Mouse (Mus musculus): ENCODE results near the gene Tmem198b. TPM values are rescaled to one million over a fixed set of nuclear protein-coding genes. Genes with fewer than 3 reads are reported as not detected.

Tmem198b gene
- total RNA-seq (2021) (1 to 10 TPM; 4.7 to 5.4 TPM), polyA plus RNA-seq (2012; rRNA removed) (11.2 and 11.9 TPM in 2 replicates)
- long read RNA-seq, partial matches to known transcripts: 0 of 1 reads
- long read RNA-seq, other reads (novel, unspliced or antisense): 1 of 1 reads

GRCm38 (mm10) chr10:128804271-128805091 lies at the start of gene Tmem198b:
Gene Tmem198b (minus strand): TSS chr10:128804370.
- intact Hi-C loops (cut with DNase I): loop anchor here (1.0 to 10.0 kb wide), 3 partner anchors 32 to 260 kb away; partner anchors contain the start of genes Rpl41 and Zc3h10
- H3K4me3 ChIP-seq: peak within 1 kb of the TSS; percentile 82
- H3K36me3 ChIP-seq (ENCODE audit: control insufficient read depth, insufficient read depth, low read length): peaks cover 23% of the 10 kb centered on the region
- under 1% methylated on average over 27 of the region's 28 CpGs for WGBS
- H3K79me2 ChIP-seq (replicated peaks; ENCODE audit: control insufficient read depth, insufficient read depth, low read length): peaks cover 5% of the 10 kb centered on the region
- H3K4me1 ChIP-seq (ENCODE audit: control insufficient read depth, insufficient read depth, low read length): peaks cover 15% of the 10 kb centered on the region
- H3K27ac ChIP-seq: peak within 1 kb of the TSS; percentile 91
- no peaks in the 10 kb centered on the region for H3K27me3 ChIP-seq (ENCODE audit: control insufficient read depth, insufficient read depth, low read length)
- peak; percentile 78 to 80 for DNase-seq
- TF ChIP-seq POLR2A (IDR thresholded peaks at IDR 0.05; ENCODE audit: insufficient read depth, low read depth, low read length): peak; percentile 58
- no peak for TF ChIP-seq CTCF (IDR thresholded peaks at IDR 0.05)
- TF ChIP-seq EP300 (IDR thresholded peaks at IDR 0.05; ENCODE audit: insufficient read depth, low read depth, low read length): 0 out of 2 replicates have a peak, but pooled peaks have one; percentile 15
- peak within 1 kb of the TSS; percentile 88 for H3K9ac ChIP-seq (ENCODE audit: low read depth, low read length)

GRCm38 (mm10) chr10:128850339-128850738 lies 46.2 kb upstream of the Tmem198b start:
- Histone ChIP-seq H3K9ac (ENCODE audit: low read depth, low read length) (no peak overlapping the region), H3K4me1 (ENCODE audit: control insufficient read depth, insufficient read depth, low read length) (no peaks in the 10 kb centered on the region; the same call in 1 of the 2 replicates), H3K4me3 (no peak overlapping the region), H3K27me3 (ENCODE audit: control insufficient read depth, insufficient read depth, low read length) (no peaks in the 10 kb centered on the region), H3K79me2 (replicated peaks; ENCODE audit: control insufficient read depth, insufficient read depth, low read length) (no peaks in the 10 kb centered on the region), H3K27ac (no peak overlapping the region), H3K36me3 (ENCODE audit: control insufficient read depth, insufficient read depth, low read length) (peaks cover 4% of the 10 kb centered on the region)
- WGBS: 76% methylated on average over 3 of the region's 3 CpGs
- no peak for TF ChIP-seq CTCF (IDR thresholded peaks at IDR 0.05)
- TF ChIP-seq EP300 (IDR thresholded peaks at IDR 0.05; ENCODE audit: insufficient read depth, low read depth, low read length): no peak
- no peak for TF ChIP-seq POLR2A (IDR thresholded peaks at IDR 0.05; ENCODE audit: insufficient read depth, low read depth, low read length)
- intact Hi-C loops (cut with DNase I): no loop called here
- DNase-seq: no peak

- TF ChIP-seq POLR2A (IDR thresholded peaks at IDR 0.05; ENCODE audit: insufficient read depth, low read depth, low read length) (no peak), EP300 (IDR thresholded peaks at IDR 0.05; ENCODE audit: insufficient read depth, low read depth, low read length) (no peak), CTCF (IDR thresholded peaks at IDR 0.05) (no peak)
- intact Hi-C loops (cut with DNase I): no loop called here
- no peaks in the 10 kb centered on the region for H3K27me3 ChIP-seq (ENCODE audit: control insufficient read depth, insufficient read depth, low read length)
- H3K9ac ChIP-seq (ENCODE audit: low read depth, low read length): no peak overlapping the region
- no peak for DNase-seq
- H3K4me3 ChIP-seq: no peak overlapping the region
- H3K36me3 ChIP-seq (ENCODE audit: control insufficient read depth, insufficient read depth, low read length): peaks cover 2% of the 10 kb centered on the region
- H3K4me1 ChIP-seq (ENCODE audit: control insufficient read depth, insufficient read depth, low read length): no peaks in the 10 kb centered on the region; the same call in 1 of the 2 replicates
- WGBS: 80% methylated on average over 2 of the region's 2 CpGs
- H3K27ac ChIP-seq: no peak overlapping the region
- H3K79me2 ChIP-seq (replicated peaks; ENCODE audit: control insufficient read depth, insufficient read depth, low read length): no peaks in the 10 kb centered on the region
These were observed 44.3 kb upstream of the Tmem198b start for GRCm38 (mm10) chr10:128848426-128848825.

GRCm38 (mm10) chr10:128846664-128847063 lies 42.5 kb upstream of the Tmem198b start:
- H3K4me3 ChIP-seq: no peak overlapping the region
- no peaks in the 10 kb centered on the region for H3K27me3 ChIP-seq (ENCODE audit: control insufficient read depth, insufficient read depth, low read length)
- no peaks in the 10 kb centered on the region for H3K79me2 ChIP-seq (replicated peaks; ENCODE audit: control insufficient read depth, insufficient read depth, low read length)
- intact Hi-C loops (cut with DNase I): no loop called here
- no peak overlapping the region for H3K9ac ChIP-seq (ENCODE audit: low read depth, low read length)
- H3K4me1 ChIP-seq (ENCODE audit: control insufficient read depth, insufficient read depth, low read length): no peaks in the 10 kb centered on the region; the same call in 1 of the 2 replicates
- peaks cover 2% of the 10 kb centered on the region for H3K36me3 ChIP-seq (ENCODE audit: control insufficient read depth, insufficient read depth, low read length)
- WGBS: 95% methylated on average over 4 of the region's 4 CpGs
- no peak for DNase-seq
- TF ChIP-seq EP300 (IDR thresholded peaks at IDR 0.05; ENCODE audit: insufficient read depth, low read depth, low read length) (no peak), CTCF (IDR thresholded peaks at IDR 0.05) (no peak), POLR2A (IDR thresholded peaks at IDR 0.05; ENCODE audit: insufficient read depth, low read depth, low read length) (no peak)
- no peak overlapping the region for H3K27ac ChIP-seq

GRCm38 (mm10) chr10:128845516-128845915 lies 41.3 kb upstream of the Tmem198b start:
- peaks cover 2% of the 10 kb centered on the region for H3K36me3 ChIP-seq (ENCODE audit: control insufficient read depth, insufficient read depth, low read length)
- no peak overlapping the region for H3K9ac ChIP-seq (ENCODE audit: low read depth, low read length)
- no peaks in the 10 kb centered on the region; the same call in 1 of the 2 replicates for H3K4me1 ChIP-seq (ENCODE audit: control insufficient read depth, insufficient read depth, low read length)
- intact Hi-C loops (cut with DNase I): loop anchor here (1.0 to 2.0 kb wide), 2 partner anchors 50 to 131 kb away; no protein-coding TSS in a partner anchor
- H3K27me3 ChIP-seq (ENCODE audit: control insufficient read depth, insufficient read depth, low read length): no peaks in the 10 kb centered on the region
- TF ChIP-seq POLR2A (IDR thresholded peaks at IDR 0.05; ENCODE audit: insufficient read depth, low read depth, low read length): no peak
- TF ChIP-seq CTCF (IDR thresholded peaks at IDR 0.05): peak; percentile 84
- DNase-seq: no peak
- 61% methylated on average over 2 of the region's 2 CpGs for WGBS
- H3K79me2 ChIP-seq (replicated peaks; ENCODE audit: control insufficient read depth, insufficient read depth, low read length): no peaks in the 10 kb centered on the region
- H3K27ac ChIP-seq: no peak overlapping the region
- no peak overlapping the region for H3K4me3 ChIP-seq

GRCm38 (mm10) chr10:128843260-128843659 lies 39.1 kb upstream of the Tmem198b start:
- H3K36me3 ChIP-seq (ENCODE audit: control insufficient read depth, insufficient read depth, low read length): peaks cover 2% of the 10 kb centered on the region
- H3K79me2 ChIP-seq (replicated peaks; ENCODE audit: control insufficient read depth, insufficient read depth, low read length): no peaks in the 10 kb centered on the region
- intact Hi-C loops (cut with DNase I): no loop called here
- DNase-seq: no peak
- 93% methylated on average over 5 of the region's 5 CpGs for WGBS
- H3K4me3 ChIP-seq: no peak overlapping the region
- no peak for TF ChIP-seq CTCF (IDR thresholded peaks at IDR 0.05)
- no peak for TF ChIP-seq EP300 (IDR thresholded peaks at IDR 0.05; ENCODE audit: insufficient read depth, low read depth, low read length)
- no peak for TF ChIP-seq POLR2A (IDR thresholded peaks at IDR 0.05; ENCODE audit: insufficient read depth, low read depth, low read length)
- H3K27me3 ChIP-seq (ENCODE audit: control insufficient read depth, insufficient read depth, low read length): no peaks in the 10 kb centered on the region
- no peak overlapping the region for H3K9ac ChIP-seq (ENCODE audit: low read depth, low read length)
- H3K4me1 ChIP-seq (ENCODE audit: control insufficient read depth, insufficient read depth, low read length): no peaks in the 10 kb centered on the region; the same call in 1 of the 2 replicates
- H3K27ac ChIP-seq: no peak overlapping the region
